Mouse (Mus musculus) Patski (cell line): ENCODE data around the gene D7Ertd443e. TPM values are rescaled to one million over a fixed set of nuclear protein-coding genes. Genes with fewer than 3 reads are reported as not detected.

ENCODE experiments used
- ATAC-seq: fragments of 100-300 bp; one replicate; pipeline ENCODE4 v1.8.0; 2021
- CTCF ChIA-PET: fragments of 350-600 bp; sonication (Branson Sonifier 250); formaldehyde crosslinking; loops from one replicate; lab custom pipeline; 2022; ENCODE audit warnings: inconsistent platforms; lab: Charles Lee
- POLR2A ChIA-PET: fragments of 350-600 bp; sonication (Branson Sonifier 250); formaldehyde crosslinking; loops from one replicate; lab custom pipeline; 2022; ENCODE audit warnings: antibody characterized with exemption, inconsistent platforms; lab: Charles Lee
- DNase-seq: peaks from one replicate; pipeline ENCODE4 v3.0.0-alpha.2; 2011; ENCODE audit warnings: low read depth, low spot score
- H3K27me3 ChIP-seq: fragments of 371-371 bp; one replicate; pipeline ENCODE4 v1.5.1; 2021
- CTCF ChIP-seq: fragments of 100-300 bp; IDR thresholded peaks from one replicate; pipeline ENCODE4 v1.5.1; 2021
- in situ Hi-C: fragments of 300-500 bp; cut with MboI; formaldehyde crosslinking; loops from 3 replicates; pipeline ENCODE4 v1.11.1; 2018; ENCODE audit warnings: low pct_unique_long_range_greater_than_20kb, mixed read lengths
- polyA plus RNA-seq: library from polyadenylated mRNA; unstranded; gene quantifications from one replicate; pipeline ENCODE4 v1.2.3, GENCODE M21; 2021

Gene D7Ertd443e
- polyA plus RNA-seq, 1 experiment from 2014 or later: 0.31 TPM

DNA sequence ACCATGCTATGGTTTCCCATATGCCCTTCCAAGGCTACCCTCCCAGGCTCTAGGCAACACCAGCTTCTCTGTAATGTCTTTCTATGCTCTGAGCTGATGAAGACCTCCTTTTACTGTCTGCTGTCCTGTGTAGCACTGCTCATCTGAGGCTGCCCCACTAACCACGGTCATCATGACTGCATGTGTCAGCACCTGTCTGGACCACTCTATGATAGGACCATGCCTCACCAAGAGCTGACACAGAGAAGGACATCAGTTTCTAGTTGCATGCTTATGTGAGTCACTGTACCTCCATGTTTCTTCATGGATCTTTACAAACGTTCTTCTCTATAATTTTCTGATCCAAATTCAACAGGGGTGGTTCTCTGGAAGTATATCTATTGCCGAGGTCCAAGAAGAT is 154.8 kb downstream of the D7Ertd443e start:
- CTCF ChIA-PET: interaction anchor here (1.7 kb wide), 1 partner anchor 16 kb away, joined by 4 read pairs; no protein-coding TSS in a partner anchor
- H3K27me3 ChIP-seq: no peaks in the 10 kb centered on the region
- POLR2A ChIA-PET: no interaction called here
- no peak for TF ChIP-seq CTCF
- in situ Hi-C loops: no loop called here
- ATAC-seq (no peak), DNase-seq (no peak)

DNA sequence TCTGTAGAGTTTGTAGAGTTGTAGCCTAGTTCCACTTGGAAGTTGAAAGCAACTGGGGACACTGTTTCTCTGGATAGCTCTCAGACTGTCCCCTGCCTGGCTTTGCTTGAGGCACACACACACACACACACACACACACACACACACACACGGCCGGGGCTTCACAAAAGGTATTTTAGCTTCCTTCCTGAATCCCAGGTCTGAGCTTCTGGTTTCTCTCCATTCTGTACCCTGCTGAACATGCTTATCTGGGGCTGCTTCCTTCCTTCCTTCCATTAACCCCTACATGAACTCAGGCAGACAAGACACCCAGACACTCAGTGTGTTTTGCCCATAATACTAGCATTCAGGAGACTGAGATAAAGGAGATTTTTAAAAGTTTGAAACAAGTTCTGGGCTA is 155.6 kb downstream of the D7Ertd443e start:
- H3K27me3 ChIP-seq: no peaks in the 10 kb centered on the region
- no peak for TF ChIP-seq CTCF
- ChIA-PET POLR2A (no interaction called here), CTCF (interaction anchor here (1.7 kb wide), 2 partner anchors 13 to 17 kb away, joined by 4 to 5 read pairs; no protein-coding TSS in a partner anchor)
- ATAC-seq (no peak), DNase-seq (no peak)
- in situ Hi-C loops: no loop called here

GRCm38 (mm10) chr7:134227773-134228455 is 157.5 kb downstream of the D7Ertd443e start:
- POLR2A ChIA-PET: no interaction called here
- no peaks in the 10 kb centered on the region for H3K27me3 ChIP-seq
- in situ Hi-C loops: no loop called here
- TF ChIP-seq CTCF: no peak
- ATAC-seq (no peak), DNase-seq (no peak)
- CTCF ChIA-PET: interaction anchor here (1.9 kb wide), 1 partner anchor 25 kb away, joined by 5 read pairs; no protein-coding TSS in a partner anchor

DNA sequence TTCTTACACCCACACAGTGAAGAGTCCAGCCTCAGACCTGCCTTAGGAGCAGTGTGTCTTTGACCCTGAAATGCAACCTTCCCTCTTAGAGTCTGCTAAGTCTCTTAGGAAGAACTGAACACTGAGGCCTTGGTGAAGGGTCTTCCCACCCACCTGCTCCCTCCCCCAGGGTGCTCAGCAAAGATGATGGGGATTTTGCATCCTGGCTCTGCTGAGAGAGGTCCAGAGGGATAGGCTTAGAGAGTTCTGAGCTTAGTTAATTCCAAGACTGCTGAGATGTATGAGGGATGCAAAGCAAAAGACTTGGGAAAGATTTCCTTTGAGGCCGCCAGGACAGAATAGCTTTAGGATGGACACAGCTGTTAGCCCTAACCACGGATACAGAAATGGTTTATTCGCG is 158.4 kb downstream of the D7Ertd443e start:
- ATAC-seq (no peak), DNase-seq (no peak)
- in situ Hi-C loops: no loop called here
- TF ChIP-seq CTCF: no peak
- CTCF ChIA-PET: interaction anchor here (1.9 kb wide), 1 partner anchor 26 kb away, joined by 5 read pairs; no protein-coding TSS in a partner anchor
- H3K27me3 ChIP-seq: no peaks in the 10 kb centered on the region
- POLR2A ChIA-PET: no interaction called here

GRCm38 (mm10) chr7:134226231-134226630 is 159.2 kb downstream of the D7Ertd443e start:
- ATAC-seq (no peak), DNase-seq (no peak)
- ChIA-PET POLR2A (interaction anchor here (1.3 kb wide), 1 partner anchor 35 kb away, joined by 5 read pairs; no protein-coding TSS in a partner anchor), CTCF (interaction anchor here (1.9 kb wide), 1 partner anchor 27 kb away, joined by 5 read pairs; no protein-coding TSS in a partner anchor)
- in situ Hi-C loops: no loop called here
- no peak for TF ChIP-seq CTCF
- no peaks in the 10 kb centered on the region for H3K27me3 ChIP-seq

GRCm38 (mm10) chr7:134224741-134225612 is 160.5 kb downstream of the D7Ertd443e start:
- ChIA-PET CTCF (interaction anchor here (1.5 to 1.8 kb wide), 2 partner anchors 110 to 365 kb away, joined by 5 to 9 read pairs; no protein-coding TSS in a partner anchor), POLR2A (interaction anchor here (0.7 to 1.5 kb wide), 3 partner anchors 36 to 372 kb away, joined by 3 to 5 read pairs (median 3); no protein-coding TSS in a partner anchor)
- ATAC-seq (peak; percentile 49), DNase-seq (no peak)
- TF ChIP-seq CTCF: no peak
- no peaks in the 10 kb centered on the region for H3K27me3 ChIP-seq
- in situ Hi-C loops: loop anchor here (5.0 kb wide), 2 partner anchors 268 to 368 kb away; no protein-coding TSS in a partner anchor

DNA sequence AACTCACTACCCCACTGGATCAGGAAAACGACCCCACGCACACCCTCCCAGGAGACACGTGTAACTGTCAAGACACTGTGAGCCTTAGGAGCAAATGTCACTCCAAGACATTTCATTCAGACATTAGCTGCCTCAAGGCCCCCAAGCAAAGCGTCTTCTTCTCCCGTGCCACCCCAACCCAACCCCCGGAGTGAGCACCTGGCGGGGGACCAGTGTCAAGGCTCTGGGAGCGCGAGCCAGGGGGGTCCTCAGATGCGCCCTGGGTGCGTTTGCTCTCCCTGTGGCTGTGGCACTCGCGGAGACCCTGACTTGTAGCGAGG is 161.1 kb downstream of the D7Ertd443e start:
- no peaks in the 10 kb centered on the region for H3K27me3 ChIP-seq
- ATAC-seq (no peak), DNase-seq (no peak)
- ChIA-PET CTCF (interaction anchor here (1.1 to 1.9 kb wide), 6 partner anchors 10 to 376 kb away, joined by 3 to 9 read pairs (median 6); no protein-coding TSS in a partner anchor), POLR2A (interaction anchor here (0.7 to 1.5 kb wide), 2 partner anchors 65 to 372 kb away, joined by 3 read pairs; no protein-coding TSS in a partner anchor)
- no peak for TF ChIP-seq CTCF
- in situ Hi-C loops: loop anchor here (5.0 kb wide), 2 partner anchors 267 to 367 kb away; no protein-coding TSS in a partner anchor

DNA sequence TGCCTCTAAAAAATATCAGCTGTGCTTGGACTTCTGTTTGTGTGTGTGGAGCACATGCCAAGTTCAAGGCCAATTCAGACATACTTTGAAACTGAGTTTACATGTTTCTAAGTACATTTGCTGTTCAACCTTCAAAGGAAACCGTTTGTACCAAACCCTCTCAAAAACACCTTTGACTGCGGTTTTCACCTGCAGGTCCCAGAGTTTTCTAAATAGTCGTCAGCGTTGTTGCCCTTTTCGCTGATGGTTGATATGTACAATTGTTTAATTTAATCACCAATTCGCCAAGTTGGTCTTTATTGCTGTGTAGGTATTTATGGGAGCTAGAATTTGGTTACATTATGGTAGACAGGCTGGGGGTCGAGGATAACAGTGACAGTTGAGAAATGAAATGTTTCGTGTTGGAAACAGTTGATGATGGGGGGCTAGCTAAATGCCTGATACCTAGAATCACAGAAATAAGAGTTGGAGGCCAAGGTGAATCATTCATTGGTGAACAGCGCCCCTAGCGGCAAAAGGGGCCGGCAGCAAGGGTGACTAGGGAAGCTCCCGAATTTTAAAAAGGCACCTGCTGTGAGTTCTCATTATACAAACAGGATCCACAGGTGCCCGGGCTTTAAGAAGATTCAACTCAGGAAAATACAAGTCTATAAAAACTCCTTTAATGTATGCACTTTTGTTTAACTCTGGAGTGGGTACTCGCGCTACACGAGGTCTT is 161.9 kb downstream of the D7Ertd443e start:
- DNase-seq: no peak
- peak; percentile 98 for TF ChIP-seq CTCF
- POLR2A ChIA-PET: interaction anchor here (0.6 to 1.5 kb wide), 2 partner anchors 129 to 371 kb away, joined by 3 read pairs; no protein-coding TSS in a partner anchor
- ATAC-seq: peak; percentile 12
- CTCF ChIA-PET: interaction anchor here (0.7 to 1.9 kb wide), 10 partner anchors 9 to 375 kb away, joined by 3 to 9 read pairs (median 4); no protein-coding TSS in a partner anchor
- H3K27me3 ChIP-seq: no peaks in the 10 kb centered on the region
- in situ Hi-C loops: loop anchor here (5.0 kb wide), 2 partner anchors 266 to 366 kb away; no protein-coding TSS in a partner anchor

Other genes with a start within 250 kb of the D7Ertd443e start
- gene Adam12, start 153.5 kb downstream of the D7Ertd443e start, polyA plus RNA-seq: 9.4 TPM